Mouse (Mus musculus): ENCODE measurements around the gene Fam186b. TPM values are rescaled to one million over a fixed set of nuclear protein-coding genes. Genes with fewer than 3 reads are reported as not detected.

Fam186b gene
- total RNA-seq (2015), result not detected in 2 replicates
- not detected in 2 replicates for total RNA-seq (2017)

- no peak for ATAC-seq (ENCODE audit: poor library complexity, severe bottlenecking)
Measured at GRCm38 (mm10) chr15:99295484-99295981, at the start of gene Fam186b. Fam186b (minus strand) TSS chr15:99295888.

GRCm38 (mm10) chr15:99344961-99345360 is 49.3 kb upstream of the Fam186b start:
- ATAC-seq (ENCODE audit: poor library complexity, severe bottlenecking), result no peak

- no peak for ATAC-seq (ENCODE audit: poor library complexity, severe bottlenecking)
Measured at GRCm38 (mm10) chr15:99344148-99344870, 48.6 kb upstream of the Fam186b start.

GRCm38 (mm10) chr15:99343414-99344147 is 47.9 kb upstream of the Fam186b start:
- no peak for ATAC-seq (ENCODE audit: poor library complexity, severe bottlenecking)

- ATAC-seq (ENCODE audit: poor library complexity, severe bottlenecking), result peak; percentile 28
Measured at GRCm38 (mm10) chr15:99342194-99342981, 46.7 kb upstream of the Fam186b start.

- ATAC-seq (ENCODE audit: poor library complexity, severe bottlenecking), result peak; percentile 88
Measured at GRCm38 (mm10) chr15:99341102-99341501, 45.4 kb upstream of the Fam186b start.

- ATAC-seq (ENCODE audit: poor library complexity, severe bottlenecking), result no peak
Measured at GRCm38 (mm10) chr15:99339669-99340068, 44.0 kb upstream of the Fam186b start.

- ATAC-seq (ENCODE audit: poor library complexity, severe bottlenecking), result no peak
Measured at GRCm38 (mm10) chr15:99338916-99339315, 43.2 kb upstream of the Fam186b start.

GRCm38 (mm10) chr15:99335801-99336320 is 40.2 kb upstream of the Fam186b start:
- no peak for ATAC-seq (ENCODE audit: poor library complexity, severe bottlenecking)

GRCm38 (mm10) chr15:99334500-99334899 is 38.8 kb upstream of the Fam186b start:
- no peak for ATAC-seq (ENCODE audit: poor library complexity, severe bottlenecking)

GRCm38 (mm10) chr15:99333676-99334065 is 38.0 kb upstream of the Fam186b start:
- ATAC-seq (ENCODE audit: poor library complexity, severe bottlenecking), result no peak

- ATAC-seq (ENCODE audit: poor library complexity, severe bottlenecking), result peak; percentile 88
Measured at GRCm38 (mm10) chr15:99332921-99333675, 37.4 kb upstream of the Fam186b start.

GRCm38 (mm10) chr15:99332111-99332510 is 36.4 kb upstream of the Fam186b start:
- ATAC-seq (ENCODE audit: poor library complexity, severe bottlenecking), result no peak

GRCm38 (mm10) chr15:99331341-99331740 is 35.7 kb upstream of the Fam186b start:
- no peak for ATAC-seq (ENCODE audit: poor library complexity, severe bottlenecking)

- no peak for ATAC-seq (ENCODE audit: poor library complexity, severe bottlenecking)
Measured at GRCm38 (mm10) chr15:99330324-99330723, 34.6 kb upstream of the Fam186b start.

GRCm38 (mm10) chr15:99328011-99328410 is 32.3 kb upstream of the Fam186b start:
- ATAC-seq (ENCODE audit: poor library complexity, severe bottlenecking), result no peak

- ATAC-seq (ENCODE audit: poor library complexity, severe bottlenecking), result peak; percentile 72
Measured at GRCm38 (mm10) chr15:99326959-99327358, 31.3 kb upstream of the Fam186b start.

- no peak for ATAC-seq (ENCODE audit: poor library complexity, severe bottlenecking)
Measured at GRCm38 (mm10) chr15:99326407-99326806, 30.7 kb upstream of the Fam186b start.

- ATAC-seq (ENCODE audit: poor library complexity, severe bottlenecking), result no peak
Measured at GRCm38 (mm10) chr15:99325598-99325997, 29.9 kb upstream of the Fam186b start.

- no peak for ATAC-seq (ENCODE audit: poor library complexity, severe bottlenecking)
Measured at GRCm38 (mm10) chr15:99324151-99324550, 28.5 kb upstream of the Fam186b start.

Measured in megakaryocyte, adult 5-6 weeks (primary cell).